Mouse (Mus musculus): ENCODE data around the gene Fam83d. TPM values are rescaled to one million over a fixed set of nuclear protein-coding genes. Genes with fewer than 3 reads are reported as not detected.

Gene Fam83d
- polyA plus RNA-seq, 1 experiment from 2014 or later = 54.0 TPM

GRCm38 (mm10) chr2:158778349-158778748 is 10.5 kb downstream of the Fam83d start:
- H3K9ac ChIP-seq (ENCODE audit: low read length) = no peak overlapping the region
- H3K4me1 ChIP-seq (replicated peaks; ENCODE audit: control insufficient read depth, insufficient read depth, low read length) = no peaks in the 10 kb centered on the region
- no peak overlapping the region for H3K27ac ChIP-seq (ENCODE audit: low read depth, low read length)
- no peak for ATAC-seq (replicated peaks; ENCODE audit: low FRiP score)
- peaks cover 3% of the 10 kb centered on the region for H3K36me3 ChIP-seq (ENCODE audit: control insufficient read depth, insufficient read depth, low read length)
- H3K27me3 ChIP-seq (ENCODE audit: control insufficient read depth, insufficient read depth, low read length) = no peaks in the 10 kb centered on the region
- no peak overlapping the region for H3K4me2 ChIP-seq (ENCODE audit: low read depth, low read length, severe bottlenecking)
- no peak for DNase-seq (ENCODE audit: low spot score)
- H3K4me3 ChIP-seq (ENCODE audit: low read depth, low read length) = no peak overlapping the region
- WGBS = 87% methylated on average over 7 of the region's 7 CpGs
- no peaks in the 10 kb centered on the region for H3K9me3 ChIP-seq (ENCODE audit: control insufficient read depth, low read length)

DNA sequence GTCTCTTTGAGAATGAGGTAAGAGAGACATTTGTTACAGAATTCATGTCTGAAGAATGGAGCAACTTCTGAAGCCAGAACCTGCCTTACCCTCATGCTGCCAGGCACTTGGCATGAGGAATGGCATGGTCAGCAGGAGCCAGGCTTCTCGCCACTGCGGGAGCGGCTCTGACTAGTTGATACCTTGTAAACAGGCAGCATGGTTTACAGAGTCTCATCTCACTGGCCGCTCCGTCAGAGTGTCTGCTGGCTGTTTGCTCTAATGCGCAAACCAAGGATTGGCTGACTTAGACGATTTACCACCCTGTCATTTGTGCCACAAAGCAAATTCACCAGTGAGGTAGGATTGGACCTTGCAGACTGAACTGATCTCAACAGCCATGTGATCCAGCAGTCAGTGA is 13.2 kb downstream of the Fam83d start:
- ATAC-seq (replicated peaks; ENCODE audit: low FRiP score) = no peak
- H3K9ac ChIP-seq (ENCODE audit: low read length) = no peak overlapping the region
- no peak overlapping the region for H3K4me3 ChIP-seq (ENCODE audit: low read depth, low read length)
- no peaks in the 10 kb centered on the region for H3K4me1 ChIP-seq (replicated peaks; ENCODE audit: control insufficient read depth, insufficient read depth, low read length)
- no peak for DNase-seq (ENCODE audit: low spot score)
- H3K27ac ChIP-seq (ENCODE audit: low read depth, low read length) = no peak overlapping the region
- H3K9me3 ChIP-seq (ENCODE audit: control insufficient read depth, low read length) = no peaks in the 10 kb centered on the region
- peaks cover 8% of the 10 kb centered on the region for H3K36me3 ChIP-seq (ENCODE audit: control insufficient read depth, insufficient read depth, low read length)
- H3K4me2 ChIP-seq (ENCODE audit: low read depth, low read length, severe bottlenecking) = no peak overlapping the region
- 96% methylated on average over 7 of the region's 7 CpGs for WGBS
- H3K27me3 ChIP-seq (ENCODE audit: control insufficient read depth, insufficient read depth, low read length) = no peaks in the 10 kb centered on the region

- Histone ChIP-seq H3K9me3 (ENCODE audit: control insufficient read depth, low read length) (no peaks in the 10 kb centered on the region), H3K27me3 (ENCODE audit: control insufficient read depth, insufficient read depth, low read length) (no peaks in the 10 kb centered on the region), H3K27ac (ENCODE audit: low read depth, low read length) (no peak overlapping the region), H3K9ac (ENCODE audit: low read length) (no peak overlapping the region), H3K4me2 (ENCODE audit: low read depth, low read length, severe bottlenecking) (no peak overlapping the region), H3K36me3 (ENCODE audit: control insufficient read depth, insufficient read depth, low read length) (peaks cover 7% of the 10 kb centered on the region; the same call in 1 of the 2 replicates), H3K4me1 (replicated peaks; ENCODE audit: control insufficient read depth, insufficient read depth, low read length) (peaks cover 6% of the 10 kb centered on the region; the same call in 1 of the 2 replicates), H3K4me3 (ENCODE audit: low read depth, low read length) (no peak overlapping the region)
- no peak for ATAC-seq (replicated peaks; ENCODE audit: low FRiP score)
- DNase-seq (ENCODE audit: low spot score) = no peak
- WGBS = 93% methylated on average over 14 of the region's 14 CpGs
These were observed 19.3 kb downstream of the Fam83d start for GRCm38 (mm10) chr2:158786927-158787795.

DNA sequence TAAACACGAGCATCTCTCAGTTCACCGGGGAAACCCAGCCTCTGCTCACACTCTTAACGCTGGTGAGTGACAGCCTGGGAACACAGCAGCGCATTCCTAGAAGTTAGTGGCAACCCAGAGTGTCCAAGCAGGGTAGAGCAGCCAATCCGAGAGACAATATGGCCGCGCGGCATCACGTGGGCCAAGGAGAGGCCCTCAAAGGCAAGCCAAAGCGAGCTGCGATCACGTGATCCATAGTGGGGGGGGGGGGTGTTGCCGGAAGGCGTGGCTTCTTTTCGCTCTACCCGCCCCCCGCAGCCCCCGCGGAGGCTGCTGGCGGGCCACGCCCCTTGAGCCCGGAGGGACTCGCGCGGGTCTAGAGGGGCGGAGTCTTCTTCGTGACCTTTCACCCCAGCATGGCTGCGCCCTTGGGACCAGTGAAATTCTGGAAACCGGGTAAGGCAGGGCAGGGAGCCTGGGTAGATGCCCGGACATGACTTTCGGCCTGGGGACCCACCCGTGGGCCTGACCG is 26.7 kb downstream of the Fam83d start, which contains the start of gene Dhx35:
TSS of gene Dhx35 (plus strand) at position 314 of the 511 bp plus-strand sequence.
- Histone ChIP-seq H3K4me3 (ENCODE audit: low read depth, low read length) (peak within 1 kb of the TSS; percentile 58), H3K4me2 (ENCODE audit: low read depth, low read length, severe bottlenecking) (peak within 1 kb of the TSS; percentile 67), H3K27ac (ENCODE audit: low read depth, low read length) (peak within 1 kb of the TSS; percentile 67), H3K9ac (ENCODE audit: low read length) (peak within 1 kb of the TSS; percentile 55), H3K36me3 (ENCODE audit: control insufficient read depth, insufficient read depth, low read length) (no peaks in the 10 kb centered on the region; the same call in 1 of the 2 replicates), H3K4me1 (replicated peaks; ENCODE audit: control insufficient read depth, insufficient read depth, low read length) (peaks cover 2% of the 10 kb centered on the region; the same call in 1 of the 2 replicates), H3K27me3 (ENCODE audit: control insufficient read depth, insufficient read depth, low read length) (no peaks in the 10 kb centered on the region), H3K9me3 (ENCODE audit: control insufficient read depth, low read length) (no peaks in the 10 kb centered on the region)
- under 1% methylated on average over 32 of the region's 33 CpGs for whole genome bisulfite sequencing
- ATAC-seq (replicated peaks; ENCODE audit: low FRiP score) (peak; percentile 99), DNase-seq (ENCODE audit: low spot score) (peak; percentile 98)

DNA sequence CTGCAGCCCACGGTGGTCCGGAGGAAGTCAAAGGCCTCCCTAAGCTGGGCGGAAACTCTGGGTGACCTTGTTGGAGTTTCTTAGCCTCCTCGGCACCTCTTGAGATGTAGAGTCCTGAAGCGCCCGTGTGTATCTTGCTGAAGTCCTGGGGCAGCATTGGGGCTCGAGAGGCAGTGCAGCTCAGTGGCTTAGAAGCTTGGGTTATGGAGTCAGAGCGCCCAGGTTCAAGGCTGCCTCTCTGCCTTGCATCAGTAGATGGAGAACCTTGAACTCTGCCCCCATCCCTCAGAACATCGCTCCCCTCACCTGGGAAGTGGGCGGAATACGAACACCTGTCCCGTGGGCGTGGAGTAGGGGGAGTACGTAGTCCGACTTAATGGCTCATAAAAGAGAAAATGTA is 27.1 kb downstream of the Fam83d start:
- WGBS = 14% methylated on average over 15 of the region's 15 CpGs
- H3K4me2 ChIP-seq (ENCODE audit: low read depth, low read length, severe bottlenecking) = peak overlapping the region; percentile 48
- H3K9ac ChIP-seq (ENCODE audit: low read length) = peak overlapping the region; percentile 55
- H3K4me1 ChIP-seq (replicated peaks; ENCODE audit: control insufficient read depth, insufficient read depth, low read length) = peaks cover 2% of the 10 kb centered on the region; the same call in 1 of the 2 replicates
- no peak overlapping the region for H3K27ac ChIP-seq (ENCODE audit: low read depth, low read length)
- no peak; the same call in 1 of the 2 replicates for ATAC-seq (replicated peaks; ENCODE audit: low FRiP score)
- H3K9me3 ChIP-seq (ENCODE audit: control insufficient read depth, low read length) = no peaks in the 10 kb centered on the region
- H3K27me3 ChIP-seq (ENCODE audit: control insufficient read depth, insufficient read depth, low read length) = no peaks in the 10 kb centered on the region
- no peak for DNase-seq (ENCODE audit: low spot score)
- H3K36me3 ChIP-seq (ENCODE audit: control insufficient read depth, insufficient read depth, low read length) = no peaks in the 10 kb centered on the region; the same call in 1 of the 2 replicates
- H3K4me3 ChIP-seq (ENCODE audit: low read depth, low read length) = peak overlapping the region; percentile 58

DNA sequence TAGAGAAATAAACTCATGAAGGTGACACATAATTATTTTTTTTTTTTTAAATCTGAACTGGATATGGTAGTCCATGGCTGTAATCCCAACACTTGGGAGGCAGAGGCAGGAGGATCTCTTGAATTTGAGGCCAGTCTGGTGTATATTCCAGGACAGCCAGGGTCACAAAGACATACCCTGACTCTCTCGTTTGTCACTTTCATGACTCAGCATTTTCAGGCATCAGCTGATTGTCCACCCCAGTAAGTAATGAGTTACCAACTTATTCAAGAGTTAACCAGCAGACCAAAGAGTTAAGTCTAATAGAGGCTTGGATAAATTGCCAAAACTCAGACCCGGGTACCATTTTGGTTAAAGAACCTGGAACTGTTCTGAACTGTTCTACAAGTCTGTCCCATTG is 28.0 kb downstream of the Fam83d start:
- H3K36me3 ChIP-seq (ENCODE audit: control insufficient read depth, insufficient read depth, low read length) = no peaks in the 10 kb centered on the region; the same call in 1 of the 2 replicates
- H3K27me3 ChIP-seq (ENCODE audit: control insufficient read depth, insufficient read depth, low read length) = no peaks in the 10 kb centered on the region
- H3K27ac ChIP-seq (ENCODE audit: low read depth, low read length) = no peak overlapping the region
- H3K9ac ChIP-seq (ENCODE audit: low read length) = no peak overlapping the region
- WGBS = 92% methylated on average over 2 of the region's 2 CpGs
- no peak overlapping the region for H3K4me3 ChIP-seq (ENCODE audit: low read depth, low read length)
- H3K4me2 ChIP-seq (ENCODE audit: low read depth, low read length, severe bottlenecking) = no peak overlapping the region
- H3K9me3 ChIP-seq (ENCODE audit: control insufficient read depth, low read length) = no peaks in the 10 kb centered on the region
- DNase-seq (ENCODE audit: low spot score) (no peak), ATAC-seq (replicated peaks; ENCODE audit: low FRiP score) (no peak)
- H3K4me1 ChIP-seq (replicated peaks; ENCODE audit: control insufficient read depth, insufficient read depth, low read length) = peaks cover 2% of the 10 kb centered on the region; the same call in 1 of the 2 replicates

- Histone ChIP-seq H3K27me3 (ENCODE audit: control insufficient read depth, insufficient read depth, low read length) (no peaks in the 10 kb centered on the region), H3K9me3 (ENCODE audit: control insufficient read depth, low read length) (no peaks in the 10 kb centered on the region), H3K4me1 (replicated peaks; ENCODE audit: control insufficient read depth, insufficient read depth, low read length) (no peaks in the 10 kb centered on the region), H3K9ac (ENCODE audit: low read length) (no peak overlapping the region), H3K27ac (ENCODE audit: low read depth, low read length) (no peak overlapping the region), H3K4me3 (ENCODE audit: low read depth, low read length) (no peak overlapping the region), H3K36me3 (ENCODE audit: control insufficient read depth, insufficient read depth, low read length) (peaks cover 2% of the 10 kb centered on the region; the same call in 1 of the 2 replicates), H3K4me2 (ENCODE audit: low read depth, low read length, severe bottlenecking) (no peak overlapping the region)
- ATAC-seq (replicated peaks; ENCODE audit: low FRiP score) = no peak
- WGBS = 63% methylated on average over 4 of the region's 4 CpGs
- DNase-seq (ENCODE audit: low spot score) = no peak
These were observed 31.4 kb downstream of the Fam83d start for GRCm38 (mm10) chr2:158799328-158799727.

- no peaks in the 10 kb centered on the region for H3K9me3 ChIP-seq (ENCODE audit: control insufficient read depth, low read length)
- no peak for DNase-seq (ENCODE audit: low spot score)
- WGBS = 98% methylated on average over 8 of the region's 8 CpGs
- ATAC-seq (replicated peaks; ENCODE audit: low FRiP score) = no peak
- H3K4me3 ChIP-seq (ENCODE audit: low read depth, low read length) = no peak overlapping the region
- H3K27ac ChIP-seq (ENCODE audit: low read depth, low read length) = no peak overlapping the region
- no peaks in the 10 kb centered on the region for H3K4me1 ChIP-seq (replicated peaks; ENCODE audit: control insufficient read depth, insufficient read depth, low read length)
- no peak overlapping the region for H3K9ac ChIP-seq (ENCODE audit: low read length)
- no peaks in the 10 kb centered on the region for H3K27me3 ChIP-seq (ENCODE audit: control insufficient read depth, insufficient read depth, low read length)
- peaks cover 2% of the 10 kb centered on the region; the same call in 1 of the 2 replicates for H3K36me3 ChIP-seq (ENCODE audit: control insufficient read depth, insufficient read depth, low read length)
- H3K4me2 ChIP-seq (ENCODE audit: low read depth, low read length, severe bottlenecking) = no peak overlapping the region
These were observed 32.9 kb downstream of the Fam83d start for GRCm38 (mm10) chr2:158800788-158801187.
